Mouse (Mus musculus): ENCODE data around the gene Olfr1044. TPM values are rescaled to one million over a fixed set of nuclear protein-coding genes. Genes with fewer than 3 reads are reported as not detected.

Olfr1044 gene
- polyA plus RNA-seq, 1 experiment from 2014 or later, result not detected

Other genes starting within 250 kb of the Olfr1044 start
- gene Olfr1028, start 227.4 kb downstream of the Olfr1044 start, polyA plus RNA-seq (2015; fragmentation: Nextera tagmentation; extraction: Ambion mirVana), result not detected in 2 replicates
- not detected in 2 replicates for gene Olfr1029, start 203.9 kb downstream of the Olfr1044 start, polyA plus RNA-seq (2015; fragmentation: Nextera tagmentation; extraction: Ambion mirVana)
- gene Olfr1030, start 198.5 kb downstream of the Olfr1044 start, polyA plus RNA-seq (2015; fragmentation: Nextera tagmentation; extraction: Ambion mirVana), result not detected in 2 replicates
- not detected in 2 replicates for gene Olfr1031, start 187.5 kb downstream of the Olfr1044 start, polyA plus RNA-seq (2015; fragmentation: Nextera tagmentation; extraction: Ambion mirVana)
- gene Olfr1032, start 172.3 kb downstream of the Olfr1044 start, polyA plus RNA-seq (2015; fragmentation: Nextera tagmentation; extraction: Ambion mirVana), result not detected in 2 replicates
- not detected in 2 replicates for gene Olfr1033, start 157.2 kb downstream of the Olfr1044 start, polyA plus RNA-seq (2015; fragmentation: Nextera tagmentation; extraction: Ambion mirVana)
- gene Olfr1034, start 132.0 kb downstream of the Olfr1044 start, polyA plus RNA-seq (2015; fragmentation: Nextera tagmentation; extraction: Ambion mirVana), result not detected in 2 replicates
- not detected in 2 replicates for gene Olfr1036, start 103.8 kb downstream of the Olfr1044 start, polyA plus RNA-seq (2015; fragmentation: Nextera tagmentation; extraction: Ambion mirVana)
- not detected in 2 replicates for gene Olfr1037, start 90.4 kb downstream of the Olfr1044 start, polyA plus RNA-seq (2015; fragmentation: Nextera tagmentation; extraction: Ambion mirVana)
- gene Olfr1039, start 41.9 kb downstream of the Olfr1044 start, polyA plus RNA-seq (2015; fragmentation: Nextera tagmentation; extraction: Ambion mirVana), result not detected in 2 replicates
- not detected in 2 replicates for gene Olfr1040, start 31.1 kb downstream of the Olfr1044 start, polyA plus RNA-seq (2015; fragmentation: Nextera tagmentation; extraction: Ambion mirVana)
- gene Olfr1042, start 16.0 kb downstream of the Olfr1044 start, polyA plus RNA-seq (2015; fragmentation: Nextera tagmentation; extraction: Ambion mirVana), result not detected in 2 replicates
- not detected in 2 replicates for gene Olfr1043, start 10.3 kb downstream of the Olfr1044 start, polyA plus RNA-seq (2015; fragmentation: Nextera tagmentation; extraction: Ambion mirVana)
- gene Olfr52, start 7.9 kb upstream of the Olfr1044 start, polyA plus RNA-seq (2015; fragmentation: Nextera tagmentation; extraction: Ambion mirVana), result not detected in 2 replicates
- not detected in 2 replicates for gene Olfr1045, start 25.2 kb upstream of the Olfr1044 start, polyA plus RNA-seq (2015; fragmentation: Nextera tagmentation; extraction: Ambion mirVana)
- gene Olfr1046, start 41.5 kb upstream of the Olfr1044 start, polyA plus RNA-seq (2015; fragmentation: Nextera tagmentation; extraction: Ambion mirVana), result not detected in 2 replicates
- not detected in 2 replicates for gene Olfr1047, start 53.6 kb upstream of the Olfr1044 start, polyA plus RNA-seq (2015; fragmentation: Nextera tagmentation; extraction: Ambion mirVana)
- not detected in 2 replicates for gene Olfr1048, start 62.5 kb upstream of the Olfr1044 start, polyA plus RNA-seq (2015; fragmentation: Nextera tagmentation; extraction: Ambion mirVana)
- gene Olfr1049, start 80.5 kb upstream of the Olfr1044 start, polyA plus RNA-seq (2015; fragmentation: Nextera tagmentation; extraction: Ambion mirVana), result not detected in 2 replicates
- gene Olfr1051, start 101.3 kb upstream of the Olfr1044 start, polyA plus RNA-seq (2015; fragmentation: Nextera tagmentation; extraction: Ambion mirVana), result not detected in 2 replicates
- not detected in 2 replicates for gene Olfr1052, start 114.6 kb upstream of the Olfr1044 start, polyA plus RNA-seq (2015; fragmentation: Nextera tagmentation; extraction: Ambion mirVana)
- not detected in 2 replicates for gene Olfr1053, start 137.5 kb upstream of the Olfr1044 start, polyA plus RNA-seq (2015; fragmentation: Nextera tagmentation; extraction: Ambion mirVana)
- not detected in 2 replicates for gene Olfr1054, start 157.6 kb upstream of the Olfr1044 start, polyA plus RNA-seq (2015; fragmentation: Nextera tagmentation; extraction: Ambion mirVana)
- not detected in 2 replicates for gene Olfr1055, start 172.5 kb upstream of the Olfr1044 start, polyA plus RNA-seq (2015; fragmentation: Nextera tagmentation; extraction: Ambion mirVana)
- not detected in 2 replicates for gene Olfr1056, start 184.6 kb upstream of the Olfr1044 start, polyA plus RNA-seq (2015; fragmentation: Nextera tagmentation; extraction: Ambion mirVana)
- gene Olfr1057, start 200.6 kb upstream of the Olfr1044 start, polyA plus RNA-seq (2015; fragmentation: Nextera tagmentation; extraction: Ambion mirVana), result not detected in 2 replicates
- gene Olfr1058, start 210.7 kb upstream of the Olfr1044 start, polyA plus RNA-seq (2015; fragmentation: Nextera tagmentation; extraction: Ambion mirVana), result not detected in 2 replicates
- not detected in 2 replicates for gene Olfr1061, start 236.2 kb upstream of the Olfr1044 start, polyA plus RNA-seq (2015; fragmentation: Nextera tagmentation; extraction: Ambion mirVana)
- not detected in 2 replicates for gene Olfr1062, start 248.9 kb upstream of the Olfr1044 start, polyA plus RNA-seq (2015; fragmentation: Nextera tagmentation; extraction: Ambion mirVana)

Measured in hindbrain, embryonic 13.5 days (tissue).